Mouse (Mus musculus) gonadal fat pad, adult 2 months (tissue): ENCODE data around the gene M1ap. TPM values are rescaled to one million over a fixed set of nuclear protein-coding genes. Genes with fewer than 3 reads are reported as not detected.

Experiments
- DNase-seq: peaks from one replicate; pipeline ENCODE4 v3.0.0-alpha.2; 2012; ENCODE audit warnings: low read depth
- polyA plus RNA-seq: library from polyadenylated mRNA; depleted of rRNA; stranded (reverse); fragments of >200 nt; gene quantifications from 2 replicates; pipeline ENCODE4 v1.2.3, GENCODE M21; 2012

The M1ap gene
- polyA plus RNA-seq, 1 experiment, result 3.7 TPM

DNA sequence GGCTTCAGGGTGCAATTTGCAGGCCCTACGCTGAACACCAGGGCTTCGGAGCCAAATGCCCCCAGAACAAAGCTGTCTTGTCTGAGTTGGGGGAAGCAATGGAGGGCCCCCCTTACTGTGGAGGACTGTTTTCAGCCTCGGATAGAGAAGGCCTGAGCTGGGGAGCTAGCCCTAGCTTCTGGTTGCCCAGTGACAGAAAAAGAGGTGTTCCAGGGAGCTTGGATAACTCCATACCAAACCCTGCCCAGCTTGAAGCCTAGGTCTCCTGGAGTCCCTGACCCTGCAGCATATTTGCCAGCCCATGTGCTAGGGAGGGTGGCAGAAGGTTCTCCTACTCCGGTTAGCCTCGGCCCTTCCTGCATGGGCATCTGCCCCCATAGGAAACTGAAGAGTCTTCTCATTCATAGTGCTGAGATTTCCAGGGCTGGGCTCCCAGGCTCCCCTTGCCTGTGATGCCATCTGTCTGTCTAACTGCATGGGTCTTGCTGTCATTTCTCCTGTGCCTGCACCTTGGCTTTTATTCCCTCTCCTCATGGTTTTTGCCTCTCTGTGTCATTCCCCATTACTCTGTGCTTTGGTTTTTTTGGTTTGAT is 87.9 kb downstream of the M1ap start:
- DNase-seq, result no peak

GRCm38 (mm10) chr6:83037188-83037587 is 90.5 kb downstream of the M1ap start:
- DNase-seq, result no peak

DNA sequence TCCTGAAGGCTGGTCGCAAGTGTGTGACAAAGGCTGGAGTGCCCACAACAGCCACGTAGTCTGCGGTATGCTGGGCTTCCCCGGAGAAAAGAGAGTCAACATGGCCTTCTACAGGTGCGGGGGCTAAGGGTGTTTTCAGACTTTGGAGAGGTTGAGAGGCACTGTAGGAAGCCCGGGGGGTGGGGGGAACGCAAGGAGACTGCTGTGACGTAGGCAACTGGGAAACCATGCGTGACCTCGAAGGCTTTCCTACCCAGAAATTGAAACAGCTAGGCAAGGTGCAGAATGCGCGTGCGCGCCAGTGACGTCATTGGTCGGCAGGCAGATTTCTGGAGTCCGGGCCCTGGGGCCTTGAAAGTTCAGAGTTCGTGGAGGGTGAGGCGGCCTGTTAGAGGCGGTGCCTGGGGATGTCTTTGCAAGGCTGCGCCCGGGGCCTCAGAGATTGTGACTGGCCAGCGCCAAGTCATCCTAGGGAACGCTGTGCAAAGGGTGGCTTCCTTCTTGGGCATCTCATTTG is 91.9 kb downstream of the M1ap start:
- no peak for DNase-seq

DNA sequence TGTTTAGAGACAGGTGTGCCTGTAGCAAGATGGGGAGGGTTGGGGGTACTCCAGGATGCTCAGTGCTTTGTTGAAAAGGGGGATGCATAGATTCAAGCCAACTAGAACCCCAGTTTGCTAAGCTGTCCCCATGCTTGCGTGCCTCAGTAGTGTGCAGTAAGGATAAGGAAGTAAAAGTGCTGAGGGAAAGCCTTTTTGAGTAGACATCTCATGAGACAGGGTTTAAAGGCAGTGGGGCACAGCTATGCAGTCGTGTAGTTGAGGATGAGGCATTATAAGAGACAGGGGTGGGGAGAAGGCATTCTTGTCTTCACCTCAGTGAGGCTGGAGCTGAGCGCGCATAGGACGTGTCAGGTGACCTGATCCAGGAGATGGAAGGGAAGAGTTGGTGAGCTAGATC is 93.9 kb downstream of the M1ap start:
- DNase-seq, result no peak

DNA sequence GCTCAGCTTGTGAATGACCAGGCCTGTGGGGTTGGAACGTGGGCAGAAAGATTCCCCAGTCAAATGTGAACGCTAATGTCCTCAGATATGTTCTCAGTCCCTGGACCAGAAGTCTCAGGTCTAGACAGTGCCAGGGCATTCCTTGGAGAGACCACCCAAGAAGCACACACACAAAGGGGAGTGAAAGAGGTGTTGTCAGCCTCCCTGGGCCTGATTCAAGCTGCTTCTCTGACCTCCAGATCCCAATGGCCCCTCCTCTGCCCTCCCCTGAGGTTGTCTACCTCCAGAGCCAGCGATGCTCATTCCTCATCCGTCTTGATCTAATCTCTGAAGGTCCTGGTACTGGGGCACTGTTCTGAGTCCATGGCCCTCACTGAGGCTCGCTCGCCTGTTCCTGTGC is 96.9 kb downstream of the M1ap start:
- no peak for DNase-seq

DNA sequence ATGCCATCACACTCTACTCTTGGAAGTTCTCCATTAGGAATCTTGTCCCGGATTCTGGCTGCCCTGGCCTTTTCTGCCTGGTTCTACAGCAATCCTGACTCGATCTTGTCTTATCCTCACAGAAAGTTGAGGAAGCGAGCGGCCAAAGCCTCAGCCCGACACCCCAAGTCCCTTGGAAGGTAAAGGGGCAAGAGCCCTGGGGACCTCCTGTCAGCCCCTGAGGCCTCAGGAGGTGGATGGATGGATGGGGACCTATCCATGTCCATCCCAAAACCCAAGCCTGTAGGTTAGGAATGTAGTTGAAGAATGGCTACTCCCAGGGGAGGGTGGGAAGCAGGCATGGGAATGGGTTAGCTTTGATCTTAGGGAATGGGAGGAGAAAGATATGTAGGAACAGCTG is 97.3 kb downstream of the M1ap start:
- DNase-seq, result no peak

DNA sequence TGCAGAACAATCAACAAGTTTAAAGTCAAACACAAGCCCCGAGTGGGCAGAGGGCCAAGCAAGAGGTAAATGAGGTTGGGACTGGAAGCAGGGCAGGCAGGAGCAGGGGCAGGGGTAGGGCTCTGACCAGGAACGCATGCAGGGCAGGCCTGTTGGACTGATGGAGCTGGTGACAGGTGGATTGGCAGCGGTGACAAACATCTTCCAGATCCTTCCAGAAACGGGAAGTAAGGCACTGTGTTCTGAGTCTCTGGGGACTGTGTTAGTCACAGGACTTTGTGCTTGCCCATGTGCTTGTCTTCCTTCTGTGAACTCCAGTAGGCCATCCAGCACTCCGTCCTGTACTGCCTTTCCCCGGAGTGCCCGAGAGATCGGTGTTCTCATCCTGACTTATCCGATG is 98.0 kb downstream of the M1ap start:
- DNase-seq, result no peak

GRCm38 (mm10) chr6:83049367-83049766 is 102.7 kb downstream of the M1ap start:
- DNase-seq, result no peak

- DNase-seq, result no peak
Observed at GRCm38 (mm10) chr6:83053136-83053960, 106.6 kb downstream of the M1ap start.

GRCm38 (mm10) chr6:83054074-83054851 is 107.6 kb downstream of the M1ap start, which contains the start of gene Aup1:
Aup1 (plus strand) TSS chr6:83054521.
- DNase-seq, result peak; percentile 60

- no peak for DNase-seq
Observed at GRCm38 (mm10) chr6:83054871-83055431, 108.2 kb downstream of the M1ap start, which contains the start of gene Htra2. Htra2 (minus strand) TSS chr6:83055273.

DNA sequence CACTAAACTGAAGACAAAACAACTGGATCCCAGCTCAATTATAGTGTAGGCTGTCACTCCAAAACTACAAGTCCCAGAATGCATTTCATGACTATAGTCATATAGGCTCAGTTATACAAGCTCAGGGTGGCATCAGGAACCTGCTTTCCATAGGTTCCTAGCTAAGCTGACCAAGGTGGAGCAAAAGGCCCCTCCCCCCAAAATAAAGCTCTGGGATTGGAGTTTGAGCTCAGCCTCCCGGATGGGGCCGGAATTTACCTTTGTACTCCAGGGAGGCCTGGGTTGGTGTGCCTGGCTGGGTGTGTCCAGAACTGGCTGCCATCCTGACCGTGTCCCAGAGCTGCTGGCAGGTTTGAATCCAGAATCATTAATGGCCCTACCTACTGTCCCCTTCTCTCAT is 111.1 kb downstream of the M1ap start, which contains the start of gene Dqx1:
TSS of gene Dqx1 (plus strand) at position 55 of the 400 bp plus-strand sequence.
- DNase-seq, result peak; percentile 57

DNA sequence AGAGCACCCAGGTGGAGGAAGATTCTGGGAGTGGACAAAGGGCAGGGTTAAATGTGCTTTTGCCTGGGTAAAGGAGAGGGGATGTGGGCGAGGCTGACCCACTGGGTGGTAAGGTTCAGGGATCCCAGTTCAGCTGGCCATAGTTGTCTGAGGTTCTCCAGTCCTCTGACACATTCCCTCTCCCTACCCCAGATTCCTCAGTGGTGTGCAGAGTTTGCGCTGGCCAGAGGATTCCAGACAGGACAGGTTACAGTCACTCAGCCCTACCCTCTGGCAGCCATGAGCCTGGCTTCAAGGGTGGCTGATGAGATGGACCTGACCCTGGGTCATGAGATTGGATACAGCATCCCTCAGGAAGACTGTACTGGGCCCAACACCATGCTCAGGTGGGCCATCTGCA is 112.0 kb downstream of the M1ap start:
- DNase-seq, result no peak

GRCm38 (mm10) chr6:83065995-83066394 is 119.3 kb downstream of the M1ap start:
- no peak for DNase-seq

DNA sequence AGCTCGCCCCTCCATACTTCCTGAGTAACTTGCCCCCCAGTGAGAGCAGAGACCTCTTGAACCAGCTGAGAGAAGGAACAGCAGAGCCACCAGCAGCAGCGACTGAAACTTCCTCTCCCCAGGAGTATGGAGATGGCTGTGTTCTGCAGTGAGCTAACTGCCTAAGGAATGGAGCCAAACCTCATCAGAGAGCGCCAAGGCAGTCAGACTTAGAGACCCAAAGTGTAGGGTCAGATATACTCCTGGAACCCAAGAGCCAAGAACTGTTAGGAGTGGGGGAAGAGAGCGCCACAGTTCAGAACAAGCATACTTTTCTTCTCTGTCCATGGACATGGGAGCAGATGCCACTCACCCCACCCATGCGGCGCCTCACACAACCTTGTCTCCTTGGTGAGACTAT is 119.7 kb downstream of the M1ap start:
- DNase-seq, result no peak

DNA sequence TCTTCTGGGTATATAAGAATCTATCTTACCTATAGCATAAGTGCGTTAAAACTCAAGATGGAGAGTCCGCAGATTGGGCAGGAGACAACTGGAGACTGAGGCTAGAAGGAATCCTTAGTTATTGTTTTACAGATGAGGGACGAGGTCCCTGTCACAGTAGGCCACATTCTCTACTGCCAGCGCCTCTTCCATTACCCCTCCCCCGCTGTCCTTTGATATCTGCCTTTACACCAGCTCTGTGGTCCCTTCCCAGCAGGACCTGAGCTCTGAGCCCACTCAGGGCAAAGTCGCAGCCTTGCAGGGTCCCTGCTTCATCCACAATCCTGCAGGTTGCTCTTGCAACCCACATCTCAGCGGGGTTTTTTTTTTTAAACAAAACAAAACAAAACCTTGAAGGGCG is 121.5 kb downstream of the M1ap start:
- no peak for DNase-seq

DNA sequence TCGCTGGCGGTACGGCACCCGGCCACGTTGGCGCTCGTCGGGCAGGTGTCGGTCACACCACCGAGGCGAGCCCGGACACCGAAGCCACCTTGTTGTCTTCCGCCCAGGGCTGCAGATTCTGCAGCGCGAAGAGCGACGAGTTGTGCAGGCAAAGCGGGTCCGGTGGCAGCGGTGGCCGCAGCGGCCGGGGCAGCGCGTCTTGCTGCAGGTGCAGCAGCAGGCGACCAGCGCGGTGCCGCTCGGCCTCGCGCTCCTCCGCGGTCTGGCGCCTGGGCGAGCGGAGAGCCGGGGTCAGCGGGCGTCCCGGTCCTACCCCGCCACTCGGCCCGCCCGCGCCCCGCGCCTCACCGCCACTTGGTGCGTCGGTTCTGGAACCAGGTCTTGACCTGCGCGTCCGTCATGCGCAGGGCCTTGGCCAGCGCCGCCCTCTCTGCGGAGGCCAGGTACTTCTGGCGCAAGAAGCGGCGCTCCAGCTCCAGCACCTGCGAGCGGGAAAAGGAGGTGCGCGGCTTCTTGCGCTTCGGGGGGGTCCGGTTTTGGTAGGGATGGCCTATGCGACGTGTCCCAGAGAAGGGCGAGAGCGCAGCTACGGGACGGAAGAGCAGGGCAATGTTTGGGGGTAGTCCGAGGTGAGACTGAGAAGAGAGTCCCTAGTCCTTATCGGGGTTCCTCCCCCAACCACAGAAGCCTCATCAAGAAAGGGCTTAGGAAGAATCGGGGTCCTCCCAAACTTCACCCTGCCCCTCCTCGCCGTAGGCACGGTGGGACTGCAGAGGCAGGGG is 122.2 kb downstream of the M1ap start:
- no peak for DNase-seq

GRCm38 (mm10) chr6:83069488-83070246 is 123.0 kb downstream of the M1ap start:
- no peak for DNase-seq

DNA sequence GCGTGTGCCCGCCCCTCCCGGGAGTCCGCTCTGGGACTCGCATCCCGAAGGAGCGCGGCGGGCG is 123.4 kb downstream of the M1ap start, which contains the start of gene Tlx2:
TSS of gene Tlx2 (minus strand) at position 47 of the 64 bp plus-strand sequence.
- no peak for DNase-seq

DNA sequence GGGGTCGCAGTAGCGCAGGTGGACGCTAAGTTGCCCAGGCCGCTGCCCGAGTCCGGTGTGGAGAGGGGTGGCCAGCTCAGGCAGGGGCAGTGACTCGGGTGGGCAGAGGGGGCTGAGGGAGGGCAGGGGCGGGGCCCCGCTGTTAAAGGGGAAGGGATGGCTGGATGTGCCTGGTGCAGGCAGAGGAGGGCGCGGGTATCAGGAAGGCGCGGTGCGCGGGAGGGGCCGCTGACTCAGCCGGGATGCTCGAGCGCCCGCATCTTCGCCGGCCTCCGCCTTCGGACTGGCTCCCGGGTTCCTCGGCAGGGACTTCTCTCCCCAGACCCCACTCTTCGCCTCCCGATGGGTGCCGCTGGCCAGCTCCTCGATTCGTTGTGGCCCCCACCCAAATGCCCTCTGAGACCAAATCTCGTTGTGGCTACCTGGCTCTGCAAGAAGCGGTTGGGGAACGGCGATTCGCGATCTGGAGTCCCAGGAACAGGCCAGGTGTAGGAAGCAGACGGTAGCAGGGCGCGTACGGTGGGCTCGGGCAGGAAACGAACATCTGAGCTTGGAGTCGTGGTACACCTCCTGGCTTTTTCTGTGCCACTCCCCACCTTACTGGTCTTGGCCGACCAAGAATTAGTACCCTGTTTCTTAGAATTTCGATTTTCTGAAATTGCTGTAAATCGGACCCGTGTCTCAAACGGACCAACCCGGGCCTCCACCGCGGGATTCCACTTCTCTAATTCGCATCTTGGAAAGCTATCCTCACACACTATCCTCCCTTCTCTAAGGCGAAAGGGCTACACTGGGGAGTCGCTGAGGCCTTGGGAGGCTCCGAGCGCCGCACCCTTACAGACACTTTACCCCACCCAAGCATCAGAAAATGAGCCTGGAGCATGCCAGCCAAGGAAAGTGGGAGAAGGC is 123.9 kb downstream of the M1ap start:
- DNase-seq, result no peak
